Mouse (Mus musculus) right cerebral cortex, postnatal 4 days (tissue): ENCODE results near the gene Emg1.

Experiments used
- DNase-seq: peaks from one replicate; pipeline ENCODE4 v3.0.0-alpha.2; 2022

The Emg1 gene

DNA sequence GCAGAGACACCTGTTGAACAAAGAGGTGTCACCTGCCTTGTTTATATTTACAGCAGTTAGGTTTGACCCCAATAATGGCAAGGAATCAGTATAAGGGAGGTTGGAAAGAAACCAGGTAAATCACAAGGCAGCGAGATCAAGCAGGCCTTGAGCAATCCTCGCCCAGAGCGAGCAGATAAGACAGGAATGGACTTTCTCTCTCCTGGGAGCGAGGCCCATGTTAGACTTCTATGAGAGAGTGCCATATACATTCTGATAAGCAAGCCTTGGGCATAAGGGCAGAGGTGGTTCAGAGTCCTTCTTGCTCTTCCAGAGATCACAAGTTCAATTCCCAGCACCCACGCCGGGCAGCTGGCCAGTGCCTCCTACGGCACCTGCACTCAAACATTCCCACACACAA is 33.2 kb downstream of the Emg1 start:
- no peak for DNase-seq

DNA sequence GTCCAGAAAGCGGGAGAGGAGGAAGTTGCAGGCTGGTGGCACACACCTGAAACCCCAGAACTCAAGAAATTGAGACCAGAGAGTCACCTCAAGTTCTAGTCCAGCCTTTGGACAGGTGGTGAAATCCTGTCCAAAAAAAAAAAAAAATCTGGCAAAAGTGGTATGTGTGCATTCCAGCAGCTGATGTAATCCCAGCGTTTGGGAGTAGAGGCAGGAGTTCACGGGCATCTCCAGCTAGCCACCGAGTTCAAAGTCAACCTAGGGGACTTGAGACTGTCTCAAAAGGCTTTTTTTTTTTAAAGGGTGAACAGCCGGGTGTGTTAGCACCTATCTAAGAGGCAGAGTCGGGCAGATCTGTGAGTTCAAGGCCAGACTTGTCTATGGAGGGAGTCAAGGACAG is 35.8 kb downstream of the Emg1 start:
- no peak for DNase-seq

DNA sequence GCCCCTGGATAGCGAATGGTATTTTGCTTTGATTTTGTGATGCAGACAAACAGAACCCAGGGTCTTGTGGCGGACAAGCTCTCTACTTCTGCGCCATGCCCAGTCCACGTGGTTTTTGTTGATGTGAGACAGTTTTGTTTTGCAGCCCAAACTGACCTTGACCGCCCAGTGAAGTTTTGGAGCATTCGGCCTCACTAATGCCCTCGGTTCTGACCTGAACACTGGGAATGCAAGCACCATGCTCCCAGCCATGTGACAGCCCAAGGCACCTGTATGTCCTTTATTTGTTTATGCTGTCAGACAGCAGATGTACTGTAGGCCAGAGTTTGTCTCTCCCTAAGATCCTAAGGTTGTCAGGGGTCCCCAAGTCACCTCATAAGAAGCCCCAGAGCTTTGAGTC is 37.4 kb downstream of the Emg1 start:
- no peak for DNase-seq

DNA sequence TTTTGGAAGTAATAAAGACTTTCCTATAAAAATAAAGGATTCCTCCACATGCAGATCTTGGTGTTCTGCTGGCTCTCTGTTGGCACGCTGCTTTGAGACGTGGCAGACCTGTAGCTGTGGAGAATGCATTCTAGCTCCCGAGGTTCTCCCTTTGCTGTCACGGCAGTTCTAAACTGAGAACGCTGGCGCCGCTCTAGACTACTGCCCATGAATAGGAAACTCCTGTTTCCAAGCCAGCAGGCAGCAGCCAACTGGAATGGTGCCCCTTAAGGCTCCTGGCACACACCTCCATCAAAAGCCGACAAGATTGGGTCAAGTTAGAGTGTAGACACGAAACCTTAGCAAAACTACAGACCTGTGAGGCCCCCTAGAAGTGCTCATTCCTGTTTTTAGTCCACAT is 38.4 kb downstream of the Emg1 start:
- DNase-seq = no peak

DNA sequence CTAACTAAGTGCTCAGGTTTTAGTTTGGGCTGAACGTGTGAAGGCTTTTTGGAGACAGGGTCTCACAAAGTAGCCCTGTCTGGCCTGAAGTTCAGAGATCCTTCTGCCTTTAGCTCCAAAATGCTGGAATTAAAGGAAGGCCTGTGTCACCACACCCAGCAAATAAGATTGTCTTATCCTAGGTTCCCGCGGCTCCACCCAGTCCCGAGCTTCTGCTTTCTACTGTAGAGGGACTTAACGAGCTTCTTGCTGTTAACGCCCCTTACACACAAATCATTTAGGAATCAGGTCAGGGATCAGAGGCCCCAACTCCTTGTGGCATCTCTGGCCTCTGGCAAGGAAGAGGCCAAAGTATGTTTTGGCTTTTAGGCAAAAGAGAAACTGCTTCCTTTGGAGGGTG is 39.9 kb downstream of the Emg1 start:
- no peak for DNase-seq

DNA sequence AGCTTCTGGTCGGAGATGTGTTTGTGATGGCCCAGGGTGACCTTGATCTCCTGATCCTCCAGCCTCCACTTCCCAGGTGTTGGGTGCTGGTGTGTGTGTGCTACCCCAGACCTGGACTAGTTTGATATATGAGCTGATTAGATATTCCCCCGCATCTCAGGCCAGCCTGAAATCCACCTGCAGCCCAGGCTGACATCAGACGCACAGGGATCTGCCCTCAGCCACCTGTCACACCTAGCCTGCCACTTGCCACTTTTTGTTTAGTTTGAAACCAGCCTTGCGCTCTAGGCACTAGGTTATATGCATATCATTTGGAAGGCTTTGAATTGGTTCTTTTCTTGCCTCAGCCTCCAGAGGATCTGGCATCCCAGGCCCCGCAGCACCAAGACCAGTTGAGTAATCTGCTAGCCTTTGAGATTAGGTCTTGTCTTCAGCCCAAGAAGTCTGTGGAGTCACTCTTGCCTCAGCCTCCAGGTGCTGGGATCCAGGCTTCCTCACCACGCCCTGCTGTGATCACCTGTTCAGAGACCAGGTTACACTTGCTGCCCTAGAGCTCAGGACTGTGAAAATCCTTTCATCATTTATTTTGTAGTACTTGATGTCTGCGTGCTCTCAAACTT is 41.6 kb downstream of the Emg1 start:
- DNase-seq = no peak

DNA sequence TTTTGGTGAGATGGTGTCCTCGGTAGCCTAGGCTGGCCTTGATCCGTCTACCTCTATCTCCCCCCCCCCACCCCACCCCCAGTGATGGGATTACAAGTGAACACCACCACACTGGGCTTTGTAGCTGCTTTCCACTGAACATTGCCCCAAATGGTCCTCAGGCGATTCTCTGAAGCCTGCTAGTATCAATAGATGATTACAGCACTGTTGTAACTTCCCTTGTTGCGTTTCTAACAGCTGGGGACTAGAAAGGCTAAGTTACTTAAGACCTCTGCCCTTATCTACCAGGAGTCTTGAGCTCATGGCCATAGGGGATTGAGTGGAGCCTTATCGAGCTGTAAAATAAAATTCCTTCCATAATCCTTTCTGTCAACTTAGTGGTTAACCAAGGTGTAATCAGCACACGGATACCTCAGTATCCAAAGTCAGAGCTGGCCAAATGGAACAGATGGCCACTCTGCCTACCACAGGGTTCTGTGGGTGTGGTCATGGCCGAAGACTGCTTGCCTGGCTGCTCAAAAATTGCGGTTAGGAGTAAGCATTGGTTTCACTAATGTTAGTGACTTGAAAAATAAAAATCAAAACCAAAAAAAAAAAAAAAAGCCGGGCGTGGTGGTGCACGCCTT is 42.6 kb downstream of the Emg1 start:
- no peak for DNase-seq

DNA sequence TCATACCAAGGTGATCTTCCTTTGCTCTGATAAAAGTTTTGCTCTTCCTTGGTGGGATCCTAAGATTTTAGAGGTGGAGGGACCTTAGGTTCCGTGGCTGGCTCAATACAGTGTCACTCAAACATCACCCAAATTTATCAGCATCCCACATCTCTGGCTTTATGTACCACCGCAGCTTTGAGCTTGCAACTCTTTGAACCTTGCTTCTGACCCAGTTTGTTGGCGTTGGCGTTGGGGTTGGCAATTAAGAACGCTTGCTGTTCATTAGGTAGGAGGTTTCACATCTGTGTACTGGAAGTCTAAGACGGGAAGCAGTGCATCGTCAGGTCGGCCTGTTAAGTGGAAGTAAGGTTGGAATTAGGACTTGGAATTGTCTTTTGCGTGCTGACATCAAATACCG is 47.0 kb downstream of the Emg1 start:
- no peak for DNase-seq

DNA sequence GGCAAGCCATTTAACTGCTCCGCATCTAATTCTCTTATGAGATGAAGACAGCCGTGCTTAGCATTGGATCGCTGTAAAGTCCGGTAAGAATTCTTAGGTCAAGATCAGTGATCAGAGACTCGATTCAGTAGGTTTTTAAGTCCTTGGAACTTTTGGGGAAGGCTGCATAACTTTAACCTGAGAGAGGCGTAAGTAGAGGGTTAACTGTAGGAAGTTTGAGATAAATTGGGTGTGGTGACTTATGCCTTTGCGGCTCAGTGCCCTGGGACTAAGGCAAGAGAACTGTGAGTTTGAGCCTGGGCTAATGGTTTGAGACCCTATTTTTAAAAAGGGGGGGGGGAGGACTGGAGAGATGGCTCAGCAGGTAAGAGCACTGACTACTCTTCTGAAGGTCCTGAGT is 47.7 kb downstream of the Emg1 start:
- DNase-seq = no peak

DNA sequence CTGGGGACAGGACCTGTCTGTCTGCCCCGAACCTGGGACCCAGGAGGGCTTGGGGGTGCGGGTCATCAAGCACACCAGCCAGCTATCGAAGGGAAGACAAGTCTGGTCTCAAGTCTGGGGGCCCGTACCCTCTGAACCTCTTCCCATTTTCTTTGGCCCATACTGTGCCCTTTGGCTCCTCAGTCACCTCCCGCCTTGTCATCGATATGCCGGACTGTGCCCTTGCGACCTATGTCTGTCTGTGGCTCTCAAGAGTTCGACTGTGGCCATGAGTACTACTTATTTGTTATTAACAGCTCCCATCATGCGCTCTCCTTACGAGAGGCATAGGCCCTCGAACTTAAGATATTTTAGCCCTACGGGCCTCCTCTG is 48.6 kb downstream of the Emg1 start:
- no peak for DNase-seq

DNA sequence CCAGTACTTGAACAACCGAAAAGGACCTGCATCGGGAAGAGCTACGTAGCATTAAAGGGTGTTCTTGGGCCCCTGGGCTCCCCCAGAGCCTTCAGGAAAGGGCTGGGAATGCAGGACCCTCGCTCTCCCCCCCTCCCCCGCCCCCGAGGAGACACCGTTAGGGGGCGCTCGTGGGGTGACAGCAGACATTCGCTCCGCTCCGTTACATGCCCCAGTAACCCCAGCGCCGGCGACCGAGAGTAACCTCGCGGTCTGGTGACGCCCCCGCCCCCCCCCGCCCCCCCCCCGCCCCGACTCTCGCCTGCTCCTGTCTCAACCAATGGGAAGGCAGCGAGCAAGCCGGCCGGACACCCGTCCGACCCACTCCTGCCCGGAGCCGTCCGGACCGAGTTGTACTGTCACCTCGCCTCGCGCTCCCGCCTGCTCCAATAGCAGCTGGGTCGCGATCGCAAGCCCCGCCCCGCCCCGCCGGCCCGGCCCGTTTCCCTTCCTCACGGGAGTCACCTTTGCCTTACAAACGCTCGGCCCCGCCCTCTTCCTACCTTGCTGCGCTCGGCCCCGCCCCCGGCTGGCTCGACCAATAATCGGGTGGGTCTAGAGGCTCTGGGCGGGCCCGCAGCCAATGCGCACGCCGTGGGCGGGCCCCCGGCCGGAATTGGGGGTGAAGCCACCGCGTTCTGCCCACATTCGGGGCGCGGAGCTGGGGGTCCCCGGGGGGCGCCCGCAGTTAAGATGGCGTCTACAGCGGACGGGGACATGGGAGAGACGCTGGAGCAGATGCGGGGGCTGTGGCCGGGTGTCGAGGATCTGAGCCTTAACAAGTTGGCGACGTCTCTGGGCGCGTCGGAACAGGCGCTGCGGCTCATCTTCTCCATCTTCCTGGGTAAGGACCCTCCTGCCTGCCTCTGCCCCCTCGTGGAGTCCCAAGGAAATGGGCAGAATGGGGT is 49.2 kb downstream of the Emg1 start, which contains the start of gene Lpcat3:
Lpcat3 (plus strand) TSS at position 551 of the 947 bp plus-strand sequence.
- DNase-seq = peak; percentile 98

DNA sequence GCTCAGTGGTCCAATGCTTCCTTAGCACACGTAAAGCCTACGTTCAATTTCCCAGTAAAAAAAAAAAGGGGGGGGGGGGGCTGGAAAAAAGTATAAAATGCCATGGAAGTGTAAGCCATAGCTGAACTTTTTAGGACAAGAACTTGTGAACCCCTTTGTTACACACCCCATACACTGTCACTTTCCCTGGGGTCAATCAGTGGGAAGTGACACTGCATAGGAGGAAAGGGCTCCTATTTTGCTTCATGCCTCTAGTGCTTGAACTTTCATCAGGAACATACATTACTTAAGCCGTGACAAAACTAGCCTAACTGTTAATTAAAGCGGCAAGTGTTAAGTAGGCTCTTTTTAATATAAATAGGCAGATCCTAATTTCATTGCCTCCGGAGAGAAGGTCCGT is 50.0 kb downstream of the Emg1 start:
- no peak for DNase-seq

DNA sequence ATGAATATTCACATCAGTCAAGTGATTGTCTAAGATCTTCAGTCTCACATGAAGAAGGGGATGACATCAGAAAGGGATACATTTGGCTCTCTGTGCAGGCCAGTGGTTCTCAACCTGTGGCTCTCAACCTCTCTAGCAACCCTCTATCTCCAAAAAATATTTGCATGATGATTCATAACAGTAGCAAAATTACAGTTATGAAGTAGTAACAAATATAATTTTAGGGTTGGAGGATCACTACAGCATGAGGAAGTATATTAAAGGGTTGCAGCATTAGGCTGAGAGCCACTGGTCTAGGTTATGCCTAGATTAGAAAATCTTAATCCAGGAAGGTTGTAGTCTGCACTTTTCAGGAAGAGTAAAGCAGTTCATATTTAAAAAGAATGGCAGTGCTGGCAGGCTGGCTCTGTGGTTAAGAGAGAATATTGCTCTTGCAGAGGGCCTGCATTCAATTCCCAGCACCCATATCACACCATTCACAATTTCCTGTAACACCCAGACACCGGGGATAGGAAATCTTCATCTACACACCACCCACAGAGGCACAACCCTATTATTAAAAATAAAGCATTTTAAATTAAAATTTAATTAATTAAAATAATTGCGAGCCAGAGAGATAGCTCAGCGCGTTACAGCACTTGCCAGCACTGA is 50.7 kb downstream of the Emg1 start:
- DNase-seq = no peak

DNA sequence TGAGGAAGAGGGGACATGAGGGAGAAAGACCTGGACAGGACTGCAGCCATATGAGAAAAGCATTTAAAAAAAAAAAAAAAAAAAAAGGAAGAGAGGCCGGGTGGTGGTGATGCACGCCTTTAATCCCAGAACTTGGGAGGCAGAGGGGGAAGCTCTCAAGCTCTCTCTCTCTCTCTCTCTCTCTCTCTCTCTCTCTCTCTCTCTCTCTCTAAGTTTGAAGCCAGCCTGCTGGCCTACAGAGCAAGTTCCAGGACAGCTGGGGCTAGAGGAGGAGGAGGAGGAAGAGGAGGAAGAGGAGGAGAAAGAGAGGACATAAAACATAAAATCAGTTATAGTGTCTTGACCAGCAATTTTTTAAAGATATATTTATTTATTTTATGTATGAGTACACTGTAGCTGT is 53.9 kb downstream of the Emg1 start:
- no peak for DNase-seq

DNA sequence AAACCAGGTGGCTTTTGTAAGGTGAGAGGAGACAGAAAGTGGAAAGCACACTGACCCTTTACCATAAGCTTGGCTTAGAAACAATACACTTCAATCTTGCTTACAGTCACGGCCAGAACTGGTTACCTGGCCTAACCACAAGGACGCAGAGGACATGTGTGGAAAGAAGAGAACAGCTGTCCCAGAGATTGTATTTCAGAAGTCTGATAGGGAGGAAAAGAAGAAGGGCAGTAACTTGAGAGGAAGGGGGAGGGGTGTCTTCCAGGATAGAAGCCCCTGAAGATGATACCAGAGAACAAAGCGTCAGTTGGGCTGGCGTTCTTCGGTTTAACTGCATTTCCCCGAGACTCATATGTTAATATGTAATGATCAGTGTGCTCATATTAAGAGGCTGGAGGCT is 56.1 kb downstream of the Emg1 start:
- no peak for DNase-seq
